Mouse (Mus musculus) ES-Bruce4 (cell line): ENCODE data around the gene B3gat3.
"Not testable (repeated sequence)": the region's sequence is repeated elsewhere in the genome, so short reads cannot be mapped to it uniquely, and the experiment has no call there.

Experiments
- CTCF ChIP-seq: IDR thresholded peaks from one replicate; pipeline ENCODE4 v1.8.1; 2011; ENCODE audit warnings: low read depth, low read length
- EP300 ChIP-seq: IDR thresholded peaks from 2 replicates; pipeline ENCODE4 v1.6.1; 2011; ENCODE audit warnings: low read depth, low read length; ENCODE audit not compliant: insufficient read depth
- POLR2A ChIP-seq: IDR thresholded peaks from one replicate; pipeline ENCODE4 v1.8.1; 2011; ENCODE audit warnings: low read length; ENCODE audit not compliant: insufficient read depth

DNA sequence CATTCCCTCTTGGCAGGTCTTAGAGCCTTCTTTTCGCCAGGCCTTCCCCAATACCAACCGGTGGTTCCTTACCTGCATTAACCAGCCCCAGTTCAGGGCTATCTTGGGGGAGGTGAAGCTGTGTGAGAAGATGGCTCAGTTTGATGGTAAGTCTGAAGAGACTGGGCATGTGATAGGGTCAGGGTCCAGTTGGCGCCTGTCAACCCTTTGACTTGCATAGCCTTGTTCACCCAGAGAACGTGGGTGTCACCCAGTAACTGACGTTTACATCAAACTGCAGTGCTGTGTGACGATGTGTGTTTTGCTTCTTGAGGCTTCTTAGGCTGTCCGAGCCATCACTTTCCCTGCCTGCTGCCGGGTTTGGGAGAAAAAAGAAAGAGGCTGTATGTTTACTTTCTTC lies 52.3 kb downstream of the B3gat3 start:
- TF ChIP-seq CTCF, EP300, POLR2A: not testable (repeated sequence)
